ENCODE assay signal across 24 mouse cellular contexts in genomic region chr12:30348036-30348435, GRCm38 (mm10). TPM values are rescaled to one million over a fixed set of nuclear protein-coding genes. Genes with fewer than 3 reads are reported as not detected.
DNase-seq lines count a peak whose midpoint lies in the region; ATAC-seq lines count a peak whose summit lies in the region.
"Had no signal": no experiment of that assay in that cellular context is flagged by ENCODE, and none has a peak within 500 bp of the region (broad histone marks: within the 10 kb centered on the region; RNA-seq: fewer than 3 reads in every experiment).

No protein-coding gene starts in this region.

- no peaks in the 10 kb centered on the region for H3K9me3 ChIP-seq in heart, embryonic 11.5 days (replicated peaks; ENCODE audit: control insufficient read depth, low read length)
- H3K9me3 ChIP-seq: embryonic facial prominence, embryonic 10.5 days; embryonic facial prominence, embryonic 12.5 days; forebrain, embryonic 13.5 days; forebrain, embryonic 15.5 days had no signal

- H3K27me3 ChIP-seq in heart, embryonic 11.5 days (ENCODE audit: control insufficient read depth, insufficient read depth, low read length), result no peaks in the 10 kb centered on the region
- H3K27me3 ChIP-seq: CH12.LX; embryonic facial prominence, embryonic 12.5 days; forebrain, embryonic 13.5 days; forebrain, embryonic 15.5 days had no signal

- no peak for ATAC-seq in heart, embryonic 11.5 days (replicated peaks; ENCODE audit: insufficient number of reproducible peaks, low FRiP score, low TSS enrichment)
- ATAC-seq: activated CD4-positive, CD25-positive, alpha-beta regulatory T cell, adult 4 months; CD4-positive, CD25-positive, alpha-beta regulatory T cell, adult 4 months; forebrain, embryonic 13.5 days; forebrain, embryonic 15.5 days; Patski had no signal

- H3K36me3 ChIP-seq in heart, embryonic 11.5 days (ENCODE audit: control insufficient read depth, insufficient read depth, low read length), result no peaks in the 10 kb centered on the region
- H3K36me3 ChIP-seq: embryonic facial prominence, embryonic 10.5 days; embryonic facial prominence, embryonic 12.5 days; forebrain, embryonic 15.5 days; G1E had no signal

- H3K4me1 ChIP-seq in heart, embryonic 11.5 days (ENCODE audit: control insufficient read depth, insufficient read depth, low read length), result no peaks in the 10 kb centered on the region
- H3K4me1 ChIP-seq: forebrain, embryonic 13.5 days; forebrain, embryonic 15.5 days had no signal

- WGBS in heart, embryonic 11.5 days (ENCODE audit: insufficient replicate concordance), result 76% methylated on average over 1 of the region's 1 CpGs

- no peak overlapping the region for H3K4me2 ChIP-seq in heart, embryonic 11.5 days
- H3K4me2 ChIP-seq: embryonic facial prominence, embryonic 12.5 days; forebrain, embryonic 13.5 days; forebrain, embryonic 15.5 days had no signal

- DNase-seq in heart, adult 11 months, result peak; percentile 64
- DNase-seq in kidney, adult 8-10 months, result peak; percentile 22 to 30
- DNase-seq in kidney, postnatal 4 days, result no peak
- DNase-seq in kidney, postnatal 36 days, result peak; percentile 27 to 29
- DNase-seq in kidney, adult 18-20 months, result no peak
- DNase-seq: adrenal gland, adult 8-10 months; adrenal gland, postnatal 14 days; adrenal gland, postnatal 36 days; B cell, adult 2 months; cerebellum, adult 11-12 months; cerebellum, adult 2 months; cerebellum, adult 9-10 months; cerebellum, postnatal 10 days; cerebellum, postnatal 25 days had no signal

- H3K9ac ChIP-seq in heart, embryonic 11.5 days (ENCODE audit: low read depth, low read length), result no peak overlapping the region
- H3K9ac ChIP-seq: embryonic facial prominence, embryonic 12.5 days; forebrain, embryonic 13.5 days; forebrain, embryonic 15.5 days had no signal

- no peak overlapping the region for H3K4me3 ChIP-seq in heart, embryonic 11.5 days (ENCODE audit: low read depth, low read length)
- H3K4me3 ChIP-seq: embryonic facial prominence, embryonic 10.5 days; embryonic facial prominence, embryonic 12.5 days; forebrain, embryonic 13.5 days; forebrain, embryonic 15.5 days had no signal

- no peak overlapping the region for H3K27ac ChIP-seq in heart, embryonic 11.5 days (ENCODE audit: low read depth, low read length)
- H3K27ac ChIP-seq: embryonic facial prominence, embryonic 10.5 days; embryonic facial prominence, embryonic 12.5 days; forebrain, embryonic 13.5 days; forebrain, embryonic 15.5 days had no signal

RNA-seq across cellular contexts. Expression of gene Sntg2, which starts 25.1 kb away (rescaled TPM):
- 2.6 and 3.8 TPM in 2 replicates for polyA plus RNA-seq in heart, embryonic 11.5 days (2014; fragmentation: Nextera tagmentation; extraction: Ambion mirVana)
- polyA plus RNA-seq: CD4-positive, CD25-positive, alpha-beta regulatory T cell, adult 4 months; G1E; Patski had no signal

Comparison
In these comparisons a context has a peak if more than half of its experiments do, and no peak if none do; other contexts are left out.
1. DNase-seq: peak in heart, adult 11 months (single experiment), kidney, adult 8-10 months (2 of 2) and kidney, postnatal 36 days (2 of 2); none in kidney, postnatal 4 days (0 of 2) and kidney, adult 18-20 months (single experiment).